In genomic region chr8:8919040-8919439, GRCm38 (mm10) we compare ENCODE assay signal across 23 mouse cellular contexts.
DNase-seq lines count a peak whose midpoint lies in the region; ATAC-seq lines count a peak whose summit lies in the region.
"Had no signal": no experiment of that assay in that cellular context is flagged by ENCODE, and none has a peak within 500 bp of the region (broad histone marks: within the 10 kb centered on the region; RNA-seq: fewer than 3 reads in every experiment).

No protein-coding gene starts in this region.

- H3K4me2 ChIP-seq in forebrain, embryonic 12.5 days: no peak overlapping the region
- 0 out of 2 replicates have a peak overlapping the region, but pooled peaks have one; percentile 16 for H3K4me2 ChIP-seq in midbrain, embryonic 12.5 days (replicated peaks)
- H3K4me2 ChIP-seq in midbrain, embryonic 15.5 days: no peak overlapping the region
- H3K4me2 ChIP-seq: embryonic facial prominence, embryonic 15.5 days; heart, embryonic 13.5 days; hindbrain, embryonic 13.5 days; intestine, embryonic 15.5 days had no signal

- 64% methylated on average over 9 of the region's 9 CpGs for WGBS in forebrain, embryonic 10.5 days
- WGBS in forebrain, embryonic 12.5 days: 47% methylated on average over 9 of the region's 9 CpGs
- WGBS in midbrain, embryonic 12.5 days: 39% methylated on average over 9 of the region's 9 CpGs
- 31% methylated on average over 9 of the region's 9 CpGs for WGBS in midbrain, embryonic 15.5 days
- WGBS in limb, embryonic 10.5 days: 89% methylated on average over 9 of the region's 9 CpGs

- H3K27ac ChIP-seq in forebrain, embryonic 10.5 days: peak overlapping the region; percentile 78
- no peak overlapping the region for H3K27ac ChIP-seq in forebrain, embryonic 12.5 days
- 0 out of 2 replicates have a peak overlapping the region, but pooled peaks have one; percentile 20 for H3K27ac ChIP-seq in midbrain, embryonic 12.5 days (replicated peaks)
- H3K27ac ChIP-seq in midbrain, embryonic 15.5 days: no peak overlapping the region
- 0 out of 2 replicates have a peak overlapping the region, but pooled peaks have one; percentile 40 for H3K27ac ChIP-seq in brown adipose tissue, adult 24 weeks (replicated peaks; ENCODE audit: low read depth, low read length)
- H3K27ac ChIP-seq in limb, embryonic 10.5 days: no peak overlapping the region
- H3K27ac ChIP-seq: embryonic facial prominence, embryonic 15.5 days; heart, embryonic 13.5 days; hindbrain, embryonic 13.5 days; intestine, embryonic 15.5 days had no signal

- H3K36me3 ChIP-seq in forebrain, embryonic 10.5 days (replicated peaks): no peaks in the 10 kb centered on the region
- no peaks in the 10 kb centered on the region for H3K36me3 ChIP-seq in forebrain, embryonic 12.5 days (replicated peaks)
- H3K36me3 ChIP-seq in midbrain, embryonic 12.5 days: no peaks in the 10 kb centered on the region
- H3K36me3 ChIP-seq in midbrain, embryonic 15.5 days (replicated peaks): no peaks in the 10 kb centered on the region
- no peaks in the 10 kb centered on the region for H3K36me3 ChIP-seq in limb, embryonic 10.5 days
- H3K36me3 ChIP-seq: embryonic facial prominence, embryonic 15.5 days; heart, embryonic 13.5 days; hindbrain, embryonic 13.5 days; intestine, embryonic 15.5 days had no signal

- no peak for DNase-seq in forebrain, embryonic 10.5 days (ENCODE audit: extremely low spot score, low spot score)
- DNase-seq in heart, adult 8-10 months (ENCODE audit: low spot score): peak; percentile 7
- DNase-seq in heart, postnatal 4 days: no peak
- DNase-seq in limb, embryonic 10.5 days (ENCODE audit: low spot score): no peak
- DNase-seq: adrenal gland, postnatal 14 days; B cell, adult 2 months; cerebellum, adult 18-20 months; cerebellum, adult 9-11 months; gastrocnemius, postnatal 14 days; heart, postnatal 36 days had no signal

- no peak overlapping the region for H3K4me3 ChIP-seq in forebrain, embryonic 10.5 days
- no peak overlapping the region for H3K4me3 ChIP-seq in forebrain, embryonic 12.5 days (replicated peaks)
- H3K4me3 ChIP-seq in midbrain, embryonic 12.5 days: no peak overlapping the region
- no peak overlapping the region for H3K4me3 ChIP-seq in midbrain, embryonic 15.5 days
- H3K4me3 ChIP-seq in brown adipose tissue, adult 24 weeks (ENCODE audit: insufficient read depth, low read depth, low read length): no peak overlapping the region
- H3K4me3 ChIP-seq in limb, embryonic 10.5 days: no peak overlapping the region
- H3K4me3 ChIP-seq: embryonic facial prominence, embryonic 15.5 days; erythroblast, embryonic 14.5 days; heart, embryonic 13.5 days; hindbrain, embryonic 13.5 days; intestine, embryonic 15.5 days had no signal

- H3K4me1 ChIP-seq in forebrain, embryonic 10.5 days: peaks cover 37% of the 10 kb centered on the region
- H3K4me1 ChIP-seq in forebrain, embryonic 12.5 days: peaks cover 16% of the 10 kb centered on the region
- peaks cover 17% of the 10 kb centered on the region for H3K4me1 ChIP-seq in midbrain, embryonic 12.5 days
- H3K4me1 ChIP-seq in midbrain, embryonic 15.5 days: peaks cover 9% of the 10 kb centered on the region
- H3K4me1 ChIP-seq in brown adipose tissue, adult 24 weeks (ENCODE audit: control insufficient read depth, insufficient read depth, insufficient read length, low read length): peaks cover 14% of the 10 kb centered on the region; the same call in 1 of the 2 replicates
- H3K4me1 ChIP-seq in limb, embryonic 10.5 days: 0 out of 2 replicates have a peak, but pooled peaks cover 4% of the 10 kb centered on the region
- H3K4me1 ChIP-seq: heart, embryonic 13.5 days; intestine, embryonic 15.5 days had no signal

- H3K27me3 ChIP-seq in forebrain, embryonic 10.5 days (ENCODE audit: poor library complexity, severe bottlenecking): no peaks in the 10 kb centered on the region
- no peaks in the 10 kb centered on the region for H3K27me3 ChIP-seq in forebrain, embryonic 12.5 days
- H3K27me3 ChIP-seq in midbrain, embryonic 12.5 days: no peaks in the 10 kb centered on the region
- H3K27me3 ChIP-seq in midbrain, embryonic 15.5 days (replicated peaks): no peaks in the 10 kb centered on the region
- H3K27me3 ChIP-seq in limb, embryonic 10.5 days (ENCODE audit: low read depth, poor library complexity, severe bottlenecking): no peaks in the 10 kb centered on the region
- H3K27me3 ChIP-seq: embryonic facial prominence, embryonic 15.5 days; heart, embryonic 13.5 days; hindbrain, embryonic 13.5 days; intestine, embryonic 15.5 days; Patski had no signal

- H3K9ac ChIP-seq in forebrain, embryonic 12.5 days: no peak overlapping the region
- no peak overlapping the region for H3K9ac ChIP-seq in midbrain, embryonic 12.5 days (replicated peaks)
- H3K9ac ChIP-seq in midbrain, embryonic 15.5 days: no peak overlapping the region
- H3K9ac ChIP-seq: embryonic facial prominence, embryonic 15.5 days; heart, embryonic 13.5 days; hindbrain, embryonic 13.5 days; intestine, embryonic 15.5 days had no signal

- no peak for ATAC-seq in forebrain, embryonic 12.5 days (ENCODE audit: low FRiP score)
- ATAC-seq in midbrain, embryonic 12.5 days (ENCODE audit: low FRiP score, low read depth): no peak
- no peak for ATAC-seq in midbrain, embryonic 15.5 days (replicated peaks)
- ATAC-seq: activated CD4-positive, CD25-positive, alpha-beta regulatory T cell, adult 4 months; CD4-positive, CD25-positive, alpha-beta regulatory T cell, adult 4 months; forebrain, embryonic 16.5 days; intestine, embryonic 15.5 days; Patski had no signal

- H3K9me3 ChIP-seq in forebrain, embryonic 10.5 days: peaks cover 16% of the 10 kb centered on the region
- H3K9me3 ChIP-seq in forebrain, embryonic 12.5 days: peaks cover 7% of the 10 kb centered on the region; the same call in 1 of the 2 replicates
- H3K9me3 ChIP-seq in midbrain, embryonic 12.5 days: peaks cover 18% of the 10 kb centered on the region
- no peaks in the 10 kb centered on the region for H3K9me3 ChIP-seq in midbrain, embryonic 15.5 days
- 0 out of 2 replicates have a peak, but pooled peaks cover 2% of the 10 kb centered on the region for H3K9me3 ChIP-seq in limb, embryonic 10.5 days (replicated peaks)
- H3K9me3 ChIP-seq: embryonic facial prominence, embryonic 15.5 days; intestine, embryonic 15.5 days had no signal

Comparison
In these comparisons a context has a peak if more than half of its experiments do, and no peak if none do; other contexts are left out.
1. H3K27ac ChIP-seq: peak in forebrain, embryonic 10.5 days (single experiment), midbrain, embryonic 12.5 days (single experiment) and brown adipose tissue, adult 24 weeks (single experiment); none in forebrain, embryonic 12.5 days (single experiment), midbrain, embryonic 15.5 days (single experiment) and limb, embryonic 10.5 days (single experiment).